Mouse (Mus musculus): ENCODE results near the gene Gm6482. TPM values are rescaled to one million over a fixed set of nuclear protein-coding genes. Genes with fewer than 3 reads are reported as not detected.
"Not testable (repeated sequence)": the region's sequence is repeated elsewhere in the genome, so short reads cannot be mapped to it uniquely, and the experiment has no call there.

The Gm6482 gene
- total RNA-seq (2021) = not detected
- long read RNA-seq, experiment 1 = 0 reads
- long read RNA-seq, experiment 2, partial matches to known transcripts = 0 of 1 reads
- long read RNA-seq, experiment 2, other reads (novel, unspliced or antisense) = 1 of 1 reads

DNA sequence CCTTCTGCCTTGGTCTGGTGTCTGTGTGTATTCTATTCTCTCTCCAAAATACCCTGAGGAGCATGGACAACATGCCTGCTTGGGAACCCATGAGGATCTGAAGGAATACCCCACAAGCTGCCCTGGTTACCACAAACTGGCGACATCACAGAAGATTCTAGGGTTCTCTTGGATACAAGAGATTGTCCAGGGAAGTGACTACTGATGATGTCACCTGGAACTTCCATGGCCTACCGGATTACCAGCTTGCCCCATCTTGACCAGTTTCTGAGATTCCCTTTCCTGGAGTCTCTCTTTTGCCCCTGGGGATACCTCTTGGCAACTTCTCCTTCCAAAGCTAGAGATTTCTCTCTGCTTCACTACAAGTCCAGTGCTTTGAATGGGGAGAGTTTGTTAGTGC, at the start of gene Gm6482:
Gene Gm6482 (minus strand): TSS at position 101 of the 400 bp plus-strand sequence.
- not testable (repeated sequence) for DNase-seq (ENCODE audit: low spot score in 2 of 2)

DNA sequence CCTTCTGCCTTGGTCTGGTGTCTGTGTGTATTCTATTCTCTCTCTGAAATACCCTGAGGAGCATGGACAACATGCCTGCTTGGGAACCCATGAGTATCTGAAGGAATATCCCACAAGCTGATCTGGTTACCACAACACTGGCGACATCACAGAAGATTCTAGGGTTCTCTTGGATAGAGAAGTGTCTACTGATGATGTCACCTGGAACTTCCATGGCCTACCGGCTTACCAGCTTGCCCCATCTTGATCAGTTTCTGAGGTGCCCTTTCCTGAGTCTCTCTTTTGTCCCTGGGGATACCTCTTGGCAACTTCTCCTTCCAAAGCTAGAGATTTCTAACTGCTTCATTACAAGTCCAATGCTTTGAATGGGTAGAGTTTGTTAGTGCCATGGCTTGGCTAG, 45.3 kb upstream of the Gm6482 start, which contains the start of gene Gm7954:
Gene Gm7954 (minus strand): TSS at position 101 of the 400 bp plus-strand sequence.
- DNase-seq (ENCODE audit: low spot score in 2 of 2) = not testable (repeated sequence)

DNA sequence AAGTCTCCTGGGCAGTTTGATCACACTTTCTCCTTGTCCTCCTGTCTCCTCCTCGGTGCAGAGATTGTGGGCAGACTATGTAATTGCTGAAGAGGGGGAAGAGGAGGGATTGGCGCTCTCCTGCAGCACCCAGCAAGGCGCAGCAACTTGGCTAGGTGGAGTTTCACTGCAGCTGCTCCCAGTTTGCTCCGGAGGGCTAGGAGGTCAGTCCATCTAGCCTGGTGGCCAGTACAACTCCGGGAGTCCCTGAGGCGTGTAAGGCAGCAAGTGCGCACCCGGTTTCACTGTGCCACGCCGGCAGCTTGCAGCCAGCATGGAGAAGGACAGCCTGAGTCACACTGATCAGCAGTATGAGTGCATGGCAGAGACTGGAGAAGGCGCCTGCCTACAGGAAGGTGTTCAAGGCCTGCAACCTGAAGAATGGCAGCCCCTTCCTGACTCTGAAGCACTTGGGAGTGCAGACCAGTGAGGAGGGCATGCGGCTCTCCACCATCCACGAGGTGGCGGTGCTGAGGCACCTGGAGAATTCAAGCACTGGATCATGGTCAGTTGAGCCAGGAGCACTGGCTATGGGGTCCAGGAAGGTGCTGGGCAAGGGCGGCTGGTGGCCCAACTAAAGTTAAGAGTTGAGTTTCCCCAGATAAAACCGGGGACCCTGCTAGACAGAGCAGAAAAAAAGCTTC, 17.5 kb upstream of the Gm6482 start:
- DNase-seq (ENCODE audit: low spot score in 2 of 2) = peak in 1 of 2 experiments; percentile 20

DNA sequence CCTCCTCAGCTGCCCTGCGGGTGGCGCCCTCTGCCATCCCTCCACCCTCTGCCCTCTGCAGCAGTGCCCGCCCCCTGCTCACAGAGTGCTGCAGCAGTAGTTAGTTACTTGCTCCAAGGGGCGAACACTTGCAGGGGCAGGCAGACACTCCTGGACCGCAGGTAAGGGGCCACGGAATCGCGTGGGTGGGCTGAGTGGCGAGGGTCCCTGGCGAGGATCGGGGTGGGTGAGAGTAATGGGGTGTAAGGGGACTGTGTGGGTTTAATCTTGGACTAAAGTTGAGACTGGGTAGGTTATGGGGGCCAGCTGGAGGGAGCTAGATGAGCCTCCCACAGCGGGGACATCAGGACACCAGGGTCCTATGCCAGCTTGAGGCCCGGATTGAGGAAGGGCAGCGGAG, 16.6 kb upstream of the Gm6482 start:
- not testable (repeated sequence) for DNase-seq (ENCODE audit: low spot score in 2 of 2)

DNA sequence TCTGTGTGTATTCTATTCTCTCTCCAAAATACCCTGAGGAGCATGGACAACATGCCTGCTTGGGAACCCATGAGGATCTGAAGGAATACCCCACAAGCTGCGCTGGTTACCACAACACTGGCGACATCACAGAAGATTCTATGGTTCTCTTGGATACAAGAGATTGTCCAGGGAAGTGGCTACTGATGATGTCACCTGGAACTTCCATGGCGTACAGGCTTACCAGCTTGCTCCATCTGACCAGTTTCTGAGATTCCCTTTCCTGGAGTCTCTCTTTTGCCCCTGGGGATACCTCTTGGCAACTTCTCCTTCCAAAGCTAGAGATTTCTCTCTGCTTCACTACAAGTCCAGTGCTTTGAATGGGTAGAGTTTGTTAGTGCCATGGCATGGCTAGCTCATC, 21.8 kb downstream of the Gm6482 start, which contains the start of gene Gm7945:
Gene Gm7945 (minus strand): TSS at position 101 of the 400 bp plus-strand sequence.
- DNase-seq (ENCODE audit: low spot score in 2 of 2) = not testable (repeated sequence)

Other genes with a start within 250 kb of the Gm6482 start
- not detected for gene Sftpd, start 223.1 kb downstream of the Gm6482 start, total RNA-seq (2021)
- gene Gm2832, start 129.5 kb downstream of the Gm6482 start, total RNA-seq (2021) = not detected
- gene Gm5798, start 59.7 kb downstream of the Gm6482 start, total RNA-seq (2021) = not detected
- not detected for gene Gm7945, start 21.9 kb downstream of the Gm6482 start, total RNA-seq (2021)
- gene Gm7954, start 45.2 kb upstream of the Gm6482 start, total RNA-seq (2021) = not detected
- gene Gm3486, start 81.2 kb upstream of the Gm6482 start, total RNA-seq (2021) = not detected
- not detected for gene Gm7970, start 147.3 kb upstream of the Gm6482 start, total RNA-seq (2021)
- gene 1700049E17Rik2, start 164.9 kb upstream of the Gm6482 start, total RNA-seq (2021) = not detected
- not detected for gene Gm3072, start 216.3 kb upstream of the Gm6482 start, total RNA-seq (2021)
- not detected for gene Gm3676, start 238.2 kb upstream of the Gm6482 start, total RNA-seq (2021)

All from adrenal gland, adult 18-20 months (tissue).